Mouse (Mus musculus) A20 (cell line): ENCODE measurements at regions not wholly inside any gene's neighbourhood (a gene's known extent, or its start where the extent isn't known, plus 50 kb on each side); places are given as distances from the start of the nearest gene placed in this dataset.

Source experiments
- DNase-seq: peaks from one replicate; pipeline ENCODE4 v3.0.0-alpha.2; 2011; ENCODE audit warnings: low read depth, low spot score

GRCm38 (mm10) chr2:78972288-78973117 lies 104.6 kb downstream of the Ube2e3 start:
- DNase-seq, result no peak

GRCm38 (mm10) chr2:78973811-78974210 lies 105.9 kb downstream of the Ube2e3 start:
- DNase-seq, result no peak

GRCm38 (mm10) chr2:78974683-78975392 lies 106.9 kb downstream of the Ube2e3 start:
- DNase-seq, result no peak

- no peak for DNase-seq
Measured at GRCm38 (mm10) chr2:78975393-78975774, 107.5 kb downstream of the Ube2e3 start.

GRCm38 (mm10) chr2:78976084-78976483 lies 108.2 kb downstream of the Ube2e3 start:
- DNase-seq, result no peak

GRCm38 (mm10) chr2:78977632-78978397 lies 109.9 kb downstream of the Ube2e3 start:
- DNase-seq, result no peak

GRCm38 (mm10) chr2:78980019-78980418 lies 112.1 kb downstream of the Ube2e3 start:
- DNase-seq, result no peak

GRCm38 (mm10) chr2:78980661-78981229 lies 112.8 kb downstream of the Ube2e3 start:
- DNase-seq, result no peak

GRCm38 (mm10) chr2:78983347-78983746 lies 115.4 kb downstream of the Ube2e3 start:
- DNase-seq, result no peak

GRCm38 (mm10) chr2:78983944-78984498 lies 116.1 kb downstream of the Ube2e3 start:
- no peak for DNase-seq

- DNase-seq, result no peak
Measured at GRCm38 (mm10) chr2:78986984-78987383, 119.1 kb downstream of the Ube2e3 start.

- no peak for DNase-seq
Measured at GRCm38 (mm10) chr2:78987388-78987787, 119.5 kb downstream of the Ube2e3 start.

- no peak for DNase-seq
Measured at GRCm38 (mm10) chr2:78988224-78988623, 120.3 kb downstream of the Ube2e3 start.

- peak; percentile 26 for DNase-seq
Measured at GRCm38 (mm10) chr2:78994800-78995555, 127.1 kb downstream of the Ube2e3 start.

- no peak for DNase-seq
Measured at GRCm38 (mm10) chr2:78998637-78999036, 130.7 kb downstream of the Ube2e3 start.

GRCm38 (mm10) chr2:78999410-78999809 lies 131.5 kb downstream of the Ube2e3 start:
- no peak for DNase-seq

GRCm38 (mm10) chr2:79004862-79005261 lies 136.9 kb downstream of the Ube2e3 start:
- DNase-seq, result no peak

GRCm38 (mm10) chr2:79008642-79009041 lies 140.7 kb downstream of the Ube2e3 start:
- DNase-seq, result no peak

- no peak for DNase-seq
Measured at GRCm38 (mm10) chr2:79009791-79010190, 141.9 kb downstream of the Ube2e3 start.

GRCm38 (mm10) chr2:79010273-79010672 lies 142.3 kb downstream of the Ube2e3 start:
- DNase-seq, result no peak
